ENCODE assay signal across 8 mouse cellular contexts in the genomic region with DNA sequence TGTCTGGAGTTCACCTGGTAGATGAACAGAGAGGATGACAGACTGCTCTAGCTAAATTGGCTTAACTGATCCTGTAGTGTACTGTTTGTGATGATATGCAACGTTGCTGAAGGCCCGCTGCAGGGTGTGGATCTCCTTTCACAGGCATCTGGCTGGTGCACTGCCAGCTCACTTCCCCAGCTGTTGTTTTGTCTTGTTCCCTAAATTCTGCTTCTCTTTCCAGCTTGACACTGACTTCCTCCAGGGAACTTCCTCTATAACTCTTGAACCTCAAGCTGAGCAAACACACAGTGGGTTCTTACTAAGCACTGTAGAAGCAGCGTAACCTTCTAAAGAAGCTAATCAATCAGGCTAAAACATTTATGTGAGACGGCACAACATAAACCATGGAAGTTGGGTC. TPM values are rescaled to one million over a fixed set of nuclear protein-coding genes. Genes with fewer than 3 reads are reported as not detected.
A peak's percentile ranks its signal among the peaks of the same experiment; 100 is the strongest.
DNase-seq lines count a peak whose midpoint lies in the region; ATAC-seq and TF ChIP-seq lines count a peak whose summit lies in the region.
"Had no signal": no experiment of that assay in that cellular context is flagged by ENCODE, and none has a peak within 500 bp of the region (broad histone marks: within the 10 kb centered on the region; RNA-seq: fewer than 3 reads in every experiment).

No protein-coding gene starts in this region.

- H3K27me3 ChIP-seq in liver, postnatal 0 days (ENCODE audit: insufficient read depth, low read length): no peaks in the 10 kb centered on the region
- H3K27me3 ChIP-seq in limb, embryonic 10.5 days (ENCODE audit: low read depth, poor library complexity, severe bottlenecking): no peaks in the 10 kb centered on the region
- H3K27me3 ChIP-seq: neural tube, embryonic 12.5 days had no signal

- H3K27ac ChIP-seq in liver, postnatal 0 days (ENCODE audit: low read depth): no peak overlapping the region
- no peak overlapping the region for H3K27ac ChIP-seq in limb, embryonic 10.5 days
- H3K27ac ChIP-seq: neural tube, embryonic 12.5 days had no signal

- no peak for TF ChIP-seq EP300 in liver, postnatal 0 days (IDR thresholded peaks at IDR 0.05; ENCODE audit: low read depth)

- H3K9ac ChIP-seq in liver, postnatal 0 days (replicated peaks): no peak overlapping the region
- H3K9ac ChIP-seq: neural tube, embryonic 12.5 days had no signal

- DNase-seq in liver: peak; percentile 24
- no peak for DNase-seq in liver, postnatal 0 days
- DNase-seq in gastrocnemius, adult 8-10 months (ENCODE audit: low spot score in 2 of 2): peak; percentile 37 to 44
- peak; percentile 14 to 23 for DNase-seq in heart, postnatal 36 days
- DNase-seq in limb, embryonic 10.5 days (ENCODE audit: low spot score): no peak
- no peak for DNase-seq in layer of hippocampus, postnatal 14 days (ENCODE audit: low spot score in 2 of 2)

- H3K4me3 ChIP-seq in liver, postnatal 0 days (ENCODE audit: low read depth, low read length): no peak overlapping the region
- no peak overlapping the region for H3K4me3 ChIP-seq in limb, embryonic 10.5 days
- H3K4me3 ChIP-seq: neural tube, embryonic 12.5 days had no signal

- H3K9me3 ChIP-seq in liver, postnatal 0 days (ENCODE audit: low read length): no peaks in the 10 kb centered on the region
- H3K9me3 ChIP-seq in limb, embryonic 10.5 days (replicated peaks): no peaks in the 10 kb centered on the region
- H3K9me3 ChIP-seq: neural tube, embryonic 12.5 days had no signal

- no peak overlapping the region for H3K4me2 ChIP-seq in liver, postnatal 0 days (ENCODE audit: low read depth, low read length)
- H3K4me2 ChIP-seq: neural tube, embryonic 12.5 days had no signal

- no peak for TF ChIP-seq CTCF in liver, postnatal 0 days (IDR thresholded peaks at IDR 0.05; ENCODE audit: low read depth)

- no peaks in the 10 kb centered on the region for H3K36me3 ChIP-seq in liver, postnatal 0 days (replicated peaks; ENCODE audit: insufficient read depth, low read length)
- no peaks in the 10 kb centered on the region for H3K36me3 ChIP-seq in limb, embryonic 10.5 days
- H3K36me3 ChIP-seq: neural tube, embryonic 12.5 days had no signal

- intact Hi-C loops in heart, postnatal 36 days (cut with DNase I): no loop called here

- H3K4me1 ChIP-seq in liver, postnatal 0 days (ENCODE audit: insufficient read depth): no peaks in the 10 kb centered on the region
- no peaks in the 10 kb centered on the region for H3K4me1 ChIP-seq in limb, embryonic 10.5 days
- H3K4me1 ChIP-seq: neural tube, embryonic 12.5 days had no signal

- 32% methylated on average over 4 of the region's 4 CpGs for WGBS in liver, postnatal 0 days (ENCODE audit: insufficient replicate concordance)
- WGBS in limb, embryonic 10.5 days: 77% methylated on average over 4 of the region's 4 CpGs

- ATAC-seq in liver, postnatal 0 days: no peak
- ATAC-seq in megakaryocyte-erythroid progenitor cell, adult 5-6 weeks (replicated peaks; ENCODE audit: low FRiP score, low TSS enrichment, poor library complexity, severe bottlenecking): peak; percentile 37; the same call in 1 of the 2 replicates

RNA-seq across cellular contexts. Expression of gene Tent2, which starts 38.8 kb away (rescaled TPM):
- polyA plus RNA-seq in liver, postnatal 0 days (2015; fragmentation: Nextera tagmentation; extraction: Ambion mirVana): 25.6 and 26.6 TPM in 2 replicates
- total RNA-seq in gastrocnemius, adult 8-10 months (2022): 10 to 100 TPM in 2 of 4 experiments, 1 to 10 TPM in 2; 8.1 to 10.7 (median 10.1) TPM
- 10 to 100 TPM; 15.3 to 15.5 TPM for total RNA-seq in heart, postnatal 36 days (2021)
- total RNA-seq in megakaryocyte-erythroid progenitor cell, adult 5-6 weeks (2014; fragmentation: Nextera tagmentation): 60.7 and 76.1 TPM in 2 replicates
- total RNA-seq in megakaryocyte-erythroid progenitor cell, adult 5-6 weeks (2017): 28.2 and 44.2 TPM in 2 replicates
- 67.6 and 76.8 TPM in 2 replicates for polyA plus RNA-seq in limb, embryonic 10.5 days (2016; fragmentation: Nextera tagmentation; extraction: Ambion mirVana)
- 10 to 100 TPM; 20.5 to 20.6 TPM for total RNA-seq in layer of hippocampus, postnatal 14 days (2021)

Comparison
In these comparisons a context has a peak if more than half of its experiments do, and no peak if none do; other contexts are left out.
1. DNase-seq: peak in liver (single experiment), gastrocnemius, adult 8-10 months (2 of 2) and heart, postnatal 36 days (2 of 2); none in liver, postnatal 0 days (single experiment), limb, embryonic 10.5 days (single experiment) and layer of hippocampus, postnatal 14 days (0 of 2).